Mouse (Mus musculus): ENCODE results near the gene Tspan14. TPM values are rescaled to one million over a fixed set of nuclear protein-coding genes. Genes with fewer than 3 reads are reported as not detected.

Gene Tspan14
- polyA plus RNA-seq, 1 experiment from 2014 or later: 87.6 TPM

- H3K27ac ChIP-seq: no peak overlapping the region
- H3K9ac ChIP-seq: no peak overlapping the region
- no peak for ATAC-seq (ENCODE audit: insufficient number of reproducible peaks, insufficient read depth, low FRiP score, low TSS enrichment, low read depth)
- H3K9me3 ChIP-seq: no peaks in the 10 kb centered on the region
- H3K4me3 ChIP-seq: no peak overlapping the region
- H3K27me3 ChIP-seq: no peaks in the 10 kb centered on the region
- H3K36me3 ChIP-seq: no peaks in the 10 kb centered on the region
- H3K4me2 ChIP-seq: no peak overlapping the region
- WGBS: 72% methylated on average over 3 of the region's 3 CpGs
- no peaks in the 10 kb centered on the region for H3K4me1 ChIP-seq
Observed at GRCm38 (mm10) chr14:40863659-40864058, 102.9 kb downstream of the Tspan14 start.

- Histone ChIP-seq H3K9ac (no peak overlapping the region), H3K4me3 (no peak overlapping the region), H3K36me3 (no peaks in the 10 kb centered on the region), H3K9me3 (no peaks in the 10 kb centered on the region), H3K4me2 (no peak overlapping the region), H3K27ac (no peak overlapping the region), H3K4me1 (no peaks in the 10 kb centered on the region), H3K27me3 (no peaks in the 10 kb centered on the region)
- ATAC-seq (ENCODE audit: insufficient number of reproducible peaks, insufficient read depth, low FRiP score, low TSS enrichment, low read depth): no peak
Observed at GRCm38 (mm10) chr14:40863022-40863421, 103.6 kb downstream of the Tspan14 start.

Other genes with a start within 250 kb of the Tspan14 start
- gene Sh2d4b, start 73.5 kb downstream of the Tspan14 start, polyA plus RNA-seq (2015; fragmentation: Nextera tagmentation; extraction: Ambion mirVana): 0.74 and 0.96 TPM in 2 replicates
- gene Fam213a, start 47.0 kb upstream of the Tspan14 start, polyA plus RNA-seq (2015; fragmentation: Nextera tagmentation; extraction: Ambion mirVana): 99.4 and 119 TPM in 2 replicates
- gene Dydc2, start 102.4 kb upstream of the Tspan14 start, polyA plus RNA-seq (2015; fragmentation: Nextera tagmentation; extraction: Ambion mirVana): not detected in 2 replicates
- gene Dydc1, start 106.1 kb upstream of the Tspan14 start, polyA plus RNA-seq (2015; fragmentation: Nextera tagmentation; extraction: Ambion mirVana): not detected in 2 replicates
- 0.83 TPM in 1 of 2 replicates, not detected in the other for gene Mat1a, start 138.2 kb upstream of the Tspan14 start, polyA plus RNA-seq (2015; fragmentation: Nextera tagmentation; extraction: Ambion mirVana)
- not detected in 2 replicates for gene Sftpa1, start 165.0 kb upstream of the Tspan14 start, polyA plus RNA-seq (2015; fragmentation: Nextera tagmentation; extraction: Ambion mirVana)
- gene Mbl1, start 184.7 kb upstream of the Tspan14 start, polyA plus RNA-seq (2015; fragmentation: Nextera tagmentation; extraction: Ambion mirVana): not detected in 2 replicates
- gene Sftpd, start 218.3 kb upstream of the Tspan14 start, polyA plus RNA-seq (2015; fragmentation: Nextera tagmentation; extraction: Ambion mirVana): not detected in 2 replicates